Mouse (Mus musculus) bone marrow, adult 2 months (tissue): ENCODE measurements around the gene Esp24. TPM values are rescaled to one million over a fixed set of nuclear protein-coding genes. Genes with fewer than 3 reads are reported as not detected.
"Not testable (repeated sequence)": the region's sequence is repeated elsewhere in the genome, so short reads cannot be mapped to it uniquely, and the experiment has no call there.

Experiments used
- H3K27ac ChIP-seq: fragments of 200-500 bp; 2 replicates; pipeline ENCODE4 v1.5.1; 2012; ENCODE audit warnings: low read depth, mild to moderate bottlenecking, control low read depth, inconsistent platforms, low read length; ENCODE audit not compliant: control insufficient read depth, poor library complexity, insufficient read depth
- H3K4me1 ChIP-seq: fragments of 200-500 bp; 2 replicates; pipeline ENCODE4 v1.6.1; 2011; ENCODE audit warnings: low read length; ENCODE audit not compliant: control insufficient read depth, insufficient read depth
- H3K4me3 ChIP-seq: fragments of 200-500 bp; replicated peaks from 2 replicates; pipeline ENCODE3; 2011; ENCODE audit warnings: mild to moderate bottlenecking, low read depth, low read length, control low read depth; ENCODE audit not compliant: control insufficient read depth
- CTCF ChIP-seq: fragments of 200-500 bp; IDR thresholded peaks from 2 replicates; pipeline ENCODE4 v1.5.1; 2011; ENCODE audit warnings: low read length, control low read depth; ENCODE audit not compliant: control insufficient read depth, insufficient read depth
- POLR2A ChIP-seq: fragments of 200-500 bp; IDR thresholded peaks from 2 replicates; pipeline ENCODE4 v1.6.1; 2011; ENCODE audit warnings: low read depth, mild to moderate bottlenecking, control low read depth, low read length, borderline replicate concordance; ENCODE audit not compliant: control insufficient read depth
- WGBS: fragments of 180-500 bp; shearing (Covaris S2); methylation state at CpG from one replicate; pipeline ENCODE4 v1.1.7; 2018; 5-methylcytosine and 5-hydroxymethylcytosine counted together
- polyA plus RNA-seq: library from polyadenylated mRNA; stranded (reverse); fragments of >200 nt; gene quantifications from 2 replicates; pipeline ENCODE4 v1.2.4, GENCODE M21; 2011; ENCODE audit warnings: low replicate concordance; ENCODE audit not compliant: missing spikeins, insufficient read depth, insufficient read length

Esp24 gene
- not detected in 2 replicates for polyA plus RNA-seq

GRCm38 (mm10) chr17:39036395-39036794 is at the start of gene Esp24:
Esp24 (plus strand) TSS chr17:39036695.
- H3K27ac ChIP-seq, H3K4me1 ChIP-seq, H3K4me3 ChIP-seq: not testable (repeated sequence)
- WGBS: 82% methylated on average over 3 of the region's 3 CpGs

- Histone ChIP-seq H3K27ac (no peak overlapping the region), H3K4me3 (no peak overlapping the region), H3K4me1 (no peaks in the 10 kb centered on the region)
- WGBS: 67% methylated on average over 1 of the region's 1 CpGs
- no peak for TF ChIP-seq CTCF
- no peak for TF ChIP-seq POLR2A
Measured at GRCm38 (mm10) chr17:39009846-39010245, 26.6 kb upstream of the Esp24 start.

DNA sequence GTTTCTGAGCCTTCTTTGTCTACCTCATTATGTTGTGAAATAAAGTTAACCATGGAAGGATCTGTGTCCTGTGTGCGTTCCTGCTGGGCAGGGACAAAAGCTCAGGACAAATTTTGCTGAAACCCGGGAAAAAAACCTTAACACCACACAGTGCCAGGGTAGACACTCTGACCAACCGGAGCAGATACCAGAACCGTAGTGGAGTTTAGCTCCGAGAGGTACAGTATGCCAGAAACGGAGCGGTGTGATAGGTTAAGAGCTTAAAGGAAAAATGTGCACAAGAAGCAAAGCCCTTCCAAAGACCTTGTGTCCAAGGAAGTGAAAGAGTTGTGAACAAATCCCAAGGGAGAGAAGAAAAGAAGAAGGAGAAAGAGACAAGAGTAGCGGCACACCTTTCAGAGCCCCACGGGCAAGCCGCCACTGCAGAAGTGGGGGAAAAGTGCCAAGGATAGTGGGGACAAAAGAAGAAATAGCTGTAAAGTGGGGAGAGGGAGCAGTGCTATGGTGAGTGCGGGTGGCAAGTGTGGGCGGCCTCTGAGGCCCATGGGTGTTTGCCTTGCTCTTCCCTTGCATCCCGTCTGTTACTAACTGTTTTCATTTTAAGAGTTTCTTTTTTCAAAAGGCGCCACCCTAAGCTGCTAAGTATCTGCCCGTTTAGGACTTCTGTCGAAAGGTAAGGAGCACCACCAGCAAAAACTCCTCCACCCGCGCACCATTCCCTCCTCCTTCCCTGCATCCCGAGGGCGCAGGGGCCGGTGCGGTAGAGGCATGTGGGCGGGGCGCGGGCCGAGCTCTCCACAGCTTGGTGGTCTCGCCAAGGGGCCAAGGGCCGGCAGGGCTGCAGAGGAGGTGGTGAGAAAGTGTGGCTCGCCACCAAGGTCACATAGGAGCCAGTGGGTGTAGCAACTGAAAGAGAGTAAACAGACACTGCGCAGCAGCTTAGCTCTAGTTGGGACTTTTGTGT is 25.5 kb upstream of the Esp24 start:
- H3K4me3 ChIP-seq: no peak overlapping the region
- 38% methylated on average over 30 of the region's 30 CpGs for WGBS
- no peaks in the 10 kb centered on the region for H3K4me1 ChIP-seq
- H3K27ac ChIP-seq: no peak overlapping the region
- TF ChIP-seq POLR2A (no peak), CTCF (no peak)

DNA sequence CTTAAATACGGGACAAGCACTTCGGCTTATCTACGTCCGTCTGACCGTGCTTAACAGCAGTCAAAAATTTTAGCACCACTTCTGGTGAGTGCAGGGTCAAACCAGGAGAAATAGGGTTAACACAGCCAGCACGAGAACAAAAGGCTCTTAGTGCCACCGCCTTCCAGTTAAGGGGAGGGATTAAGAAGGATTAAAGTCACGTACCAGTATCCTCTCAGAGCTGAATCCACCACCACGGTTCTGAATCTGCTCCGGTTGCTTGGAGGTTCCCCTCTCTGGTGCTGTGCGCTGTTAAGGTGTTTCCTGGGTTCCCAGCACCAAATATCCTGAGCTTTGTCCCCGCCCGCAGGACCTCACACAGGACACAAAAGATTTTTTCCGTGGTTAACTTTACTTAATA is 19.3 kb upstream of the Esp24 start:
- TF ChIP-seq CTCF (no peak), POLR2A (no peak)
- Histone ChIP-seq H3K4me3 (no peak overlapping the region), H3K4me1 (no peaks in the 10 kb centered on the region), H3K27ac (no peak overlapping the region)
- 68% methylated on average over 14 of the region's 14 CpGs for WGBS

GRCm38 (mm10) chr17:39043241-39043640 is 6.7 kb downstream of the Esp24 start, which contains the start of gene Gm21903:
Gm21903 (minus strand) TSS chr17:39043341.
- Histone ChIP-seq H3K27ac (no peak within 1 kb of the TSS), H3K4me1 (no peaks in the 10 kb centered on the region), H3K4me3 (no peak within 1 kb of the TSS)
- TF ChIP-seq POLR2A (no peak), CTCF (no peak)

DNA sequence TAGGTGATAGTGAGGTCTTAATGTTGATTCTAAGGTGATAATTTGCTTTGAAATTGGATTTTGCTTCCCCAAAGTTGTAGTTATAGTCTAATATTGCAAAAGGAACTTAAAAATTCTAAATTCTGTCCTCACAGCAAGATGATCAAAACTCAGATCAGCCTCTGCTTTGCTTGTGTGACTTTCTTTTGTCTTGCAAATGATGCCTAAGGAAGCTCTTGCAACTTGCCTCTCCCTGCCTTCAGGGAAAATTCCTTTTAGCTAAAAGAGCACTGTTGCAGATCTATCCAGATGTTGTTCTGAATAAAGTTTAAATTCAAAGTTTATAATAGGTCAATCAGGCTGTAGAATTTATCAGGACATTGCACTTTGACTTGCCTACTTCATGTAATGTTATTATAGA is 27.1 kb downstream of the Esp24 start:
- Histone ChIP-seq H3K4me1 (no peaks in the 10 kb centered on the region), H3K4me3 (no peak overlapping the region), H3K27ac (no peak overlapping the region)
- no peak for TF ChIP-seq POLR2A
- no peak for TF ChIP-seq CTCF

- Histone ChIP-seq H3K4me3 (no peak within 1 kb of the TSS), H3K4me1 (no peaks in the 10 kb centered on the region), H3K27ac (no peak within 1 kb of the TSS)
- 35% methylated on average over 1 of the region's 1 CpGs for WGBS
- TF ChIP-seq POLR2A (no peak), CTCF (no peak)
Measured at GRCm38 (mm10) chr17:39076937-39077336, 40.4 kb downstream of the Esp24 start, which contains the start of gene Esp23. Esp23 (minus strand) TSS chr17:39077037.

Other genes starting within 250 kb of the Esp24 start
- gene Gm21903, start 6.6 kb downstream of the Esp24 start, polyA plus RNA-seq: not detected in 2 replicates
- gene Esp23, start 40.3 kb downstream of the Esp24 start, polyA plus RNA-seq: not detected in 2 replicates
- not detected in 2 replicates for gene Esp22, start 58.6 kb downstream of the Esp24 start, polyA plus RNA-seq